Mouse (Mus musculus) hindbrain, postnatal 0 days (tissue): ENCODE results near the gene Tk1. TPM values are rescaled to one million over a fixed set of nuclear protein-coding genes. Genes with fewer than 3 reads are reported as not detected.

Experiments used
- ATAC-seq: fragments of 200-750 bp; cut with Nextera tagmentation; 2 replicates; pipeline ENCODE4 v1.8.0; 2017; ENCODE audit warnings: mild to moderate bottlenecking, moderate TSS enrichment, moderate library complexity
- DNase-seq: peaks from one replicate; pipeline ENCODE4 v3.0.0-alpha.2; 2015; ENCODE audit warnings: low spot score
- H3K27ac ChIP-seq: fragments of 300-500 bp; sonication (generic); 2 replicates; pipeline ENCODE4 v1.5.1; 2014; ENCODE audit warnings: mild to moderate bottlenecking
- H3K27me3 ChIP-seq: fragments of 300-500 bp; sonication (generic); 2 replicates; pipeline ENCODE4 v1.6.1; 2014; ENCODE audit warnings: low read length, mixed read lengths; ENCODE audit not compliant: insufficient read depth
- H3K36me3 ChIP-seq: fragments of 300-500 bp; sonication (generic); 2 replicates; pipeline ENCODE4 v1.6.1; 2014; ENCODE audit warnings: low read length, mixed read lengths; ENCODE audit not compliant: insufficient read depth
- H3K4me1 ChIP-seq: fragments of 300-500 bp; sonication (generic); 2 replicates; pipeline ENCODE4 v1.6.1; 2014; ENCODE audit warnings: antibody characterized with exemption, low read length, mixed read lengths; ENCODE audit not compliant: insufficient read depth
- H3K4me2 ChIP-seq: fragments of 300-500 bp; sonication (generic); 2 replicates; pipeline ENCODE4 v1.6.1; 2014; ENCODE audit warnings: low read depth, mild to moderate bottlenecking, low read length, moderate library complexity, mixed read lengths
- H3K4me3 ChIP-seq: fragments of 300-500 bp; sonication (generic); 2 replicates; pipeline ENCODE4 v1.5.1; 2014; ENCODE audit warnings: low read length
- H3K9ac ChIP-seq: fragments of 300-500 bp; sonication (generic); replicated peaks from 2 replicates; pipeline ENCODE4 v1.6.1; 2014; ENCODE audit warnings: mild to moderate bottlenecking, low read length, moderate library complexity, mixed read lengths
- H3K9me3 ChIP-seq: fragments of 300-500 bp; sonication (generic); 2 replicates; pipeline ENCODE4 v1.6.1; 2016; ENCODE audit warnings: low read length, mixed read lengths
- CTCF ChIP-seq: IDR thresholded peaks from 2 replicates; pipeline ENCODE4 v1.5.1; 2016; ENCODE audit warnings: antibody characterized with exemption, control low read depth, low read depth
- WGBS: fragments of 180-500 bp; shearing (Covaris S2); extraction: QIAGEN DNeasy Blood & Tissue Kit; methylation state at CpG from one replicate; pipeline ENCODE4 v1.1.7; 2014; 5-methylcytosine and 5-hydroxymethylcytosine counted together
- polyA plus RNA-seq: library from polyadenylated mRNA; unstranded; fragments of >200 nt; fragmentation: Nextera tagmentation; extraction: Ambion mirVana; gene quantifications from 2 replicates; pipeline ENCODE4 v1.2.1, GENCODE M21; 2015
- total RNA-seq: library from RNA; depleted of rRNA; stranded (reverse); fragments of >200 nt; gene quantifications from 2 replicates; pipeline ENCODE4 v1.2.3, GENCODE M21; 2014

The Tk1 gene
- total and polyA plus RNA-seq, 2 experiments from 2014 or later = 21.2 to 26.1 TPM

- 94% methylated on average over 10 of the region's 10 CpGs for WGBS
- TF ChIP-seq CTCF = no peak
- H3K4me1 ChIP-seq = no peaks in the 10 kb centered on the region
These were observed 31.6 kb upstream of the Tk1 start for GRCm38 (mm10) chr11:117857462-117857861.

GRCm38 (mm10) chr11:117855975-117856374 is 30.1 kb upstream of the Tk1 start:
- H3K27me3 ChIP-seq = no peaks in the 10 kb centered on the region
- 0 out of 2 replicates have a peak overlapping the region, but pooled peaks have one; percentile 9 for H3K9ac ChIP-seq
- no peak overlapping the region for H3K4me3 ChIP-seq
- peaks cover 2% of the 10 kb centered on the region; the same call in 1 of the 2 replicates for H3K36me3 ChIP-seq
- no peak overlapping the region for H3K4me2 ChIP-seq
- WGBS = 75% methylated on average over 1 of the region's 1 CpGs
- DNase-seq (no peak), ATAC-seq (no peak)
- no peaks in the 10 kb centered on the region for H3K4me1 ChIP-seq
- no peak overlapping the region for H3K27ac ChIP-seq
- no peak for TF ChIP-seq CTCF
- H3K9me3 ChIP-seq = no peaks in the 10 kb centered on the region

More at GRCm38 (mm10) chr11:117857462-117857861, 31.6 kb upstream of the Tk1 start:
- H3K4me2 ChIP-seq = no peak overlapping the region
- no peak overlapping the region for H3K27ac ChIP-seq
- H3K36me3 ChIP-seq = peaks cover 2% of the 10 kb centered on the region; the same call in 1 of the 2 replicates
- no peaks in the 10 kb centered on the region for H3K27me3 ChIP-seq
- ATAC-seq = no peak
- no peak for DNase-seq
- H3K9me3 ChIP-seq = no peaks in the 10 kb centered on the region
- no peak overlapping the region for H3K4me3 ChIP-seq
- H3K9ac ChIP-seq = no peak overlapping the region

GRCm38 (mm10) chr11:117855360-117855759 is 29.5 kb upstream of the Tk1 start:
- WGBS = 96% methylated on average over 5 of the region's 5 CpGs
- Histone ChIP-seq H3K9ac (no peak overlapping the region), H3K4me2 (no peak overlapping the region), H3K4me3 (no peak overlapping the region), H3K36me3 (peaks cover 2% of the 10 kb centered on the region; the same call in 1 of the 2 replicates), H3K4me1 (0 out of 2 replicates have a peak, but pooled peaks cover 2% of the 10 kb centered on the region), H3K9me3 (no peaks in the 10 kb centered on the region), H3K27me3 (no peaks in the 10 kb centered on the region), H3K27ac (no peak overlapping the region)
- DNase-seq (no peak), ATAC-seq (no peak)
- TF ChIP-seq CTCF = no peak

- DNase-seq (no peak), ATAC-seq (no peak)
- H3K27me3 ChIP-seq = no peaks in the 10 kb centered on the region
- no peaks in the 10 kb centered on the region for H3K9me3 ChIP-seq
- TF ChIP-seq CTCF = no peak
- H3K36me3 ChIP-seq = peaks cover 2% of the 10 kb centered on the region; the same call in 1 of the 2 replicates
- WGBS = 95% methylated on average over 9 of the region's 9 CpGs
- no peak overlapping the region for H3K4me2 ChIP-seq
- no peak overlapping the region for H3K27ac ChIP-seq
- no peak overlapping the region for H3K4me3 ChIP-seq
- H3K4me1 ChIP-seq = 0 out of 2 replicates have a peak, but pooled peaks cover 9% of the 10 kb centered on the region
- H3K9ac ChIP-seq = no peak overlapping the region
These were observed 28.3 kb upstream of the Tk1 start for GRCm38 (mm10) chr11:117854241-117854640.

- Histone ChIP-seq H3K27me3 (no peaks in the 10 kb centered on the region), H3K4me2 (no peak overlapping the region), H3K36me3 (peaks cover 2% of the 10 kb centered on the region; the same call in 1 of the 2 replicates), H3K27ac (no peak overlapping the region), H3K9me3 (no peaks in the 10 kb centered on the region), H3K4me3 (no peak overlapping the region), H3K4me1 (peaks cover 15% of the 10 kb centered on the region; the same call in 1 of the 2 replicates), H3K9ac (no peak overlapping the region)
- no peak for TF ChIP-seq CTCF
- 93% methylated on average over 3 of the region's 3 CpGs for WGBS
- DNase-seq = no peak
- ATAC-seq = no peak
These were observed 27.0 kb upstream of the Tk1 start for GRCm38 (mm10) chr11:117852875-117853274.

- ATAC-seq = peak; percentile 97
- no peaks in the 10 kb centered on the region for H3K27me3 ChIP-seq
- under 1% methylated on average over 51 of the region's 51 CpGs for WGBS
These were observed 23.2 kb upstream of the Tk1 start, which contains the start of gene Birc5 for GRCm38 (mm10) chr11:117848985-117849671. TSS of gene Birc5 (plus strand) at chr11:117849251.

More at GRCm38 (mm10) chr11:117848985-117849671, 23.2 kb upstream of the Tk1 start, which contains the start of gene Birc5:
- peak within 1 kb of the TSS; percentile 90 for H3K4me2 ChIP-seq
- peak; percentile 98 for DNase-seq
- no peaks in the 10 kb centered on the region for H3K9me3 ChIP-seq
- H3K4me1 ChIP-seq = peaks cover 17% of the 10 kb centered on the region; the same call in 1 of the 2 replicates
- TF ChIP-seq CTCF = no peak
- H3K4me3 ChIP-seq = peak within 1 kb of the TSS; percentile 60
- H3K27ac ChIP-seq = peak within 1 kb of the TSS; percentile 98
- no peaks in the 10 kb centered on the region for H3K36me3 ChIP-seq
- H3K9ac ChIP-seq = peak within 1 kb of the TSS; percentile 84
